In the genomic region with DNA sequence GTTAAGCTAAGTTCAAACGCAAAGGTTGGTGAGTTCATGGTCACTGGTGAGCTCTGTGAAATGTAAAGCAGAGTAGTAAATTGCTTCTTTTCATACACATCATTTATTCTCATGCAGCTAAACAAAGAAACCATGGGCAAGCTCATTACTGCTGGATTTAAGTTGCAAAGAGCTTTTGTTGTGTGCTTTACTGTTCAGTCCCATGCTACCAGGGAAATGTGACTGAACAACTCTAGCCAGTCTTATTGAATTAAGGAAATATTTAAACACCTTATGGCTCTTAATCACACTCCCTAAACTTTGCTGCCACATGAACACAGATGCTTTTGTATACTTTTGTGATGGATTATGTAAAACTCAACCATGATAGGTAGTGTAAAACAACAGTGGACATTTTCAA, we compare ENCODE assay signal across 29 mouse cellular contexts.
A peak's percentile ranks its signal among the peaks of the same experiment; 100 is the strongest.
DNase-seq lines count a peak whose midpoint lies in the region; ATAC-seq and TF ChIP-seq lines count a peak whose summit lies in the region.
"Had no signal": no experiment of that assay in that cellular context is flagged by ENCODE, and none has a peak within 500 bp of the region (broad histone marks: within the 10 kb centered on the region; RNA-seq: fewer than 3 reads in every experiment).

No protein-coding gene starts in this region.

- no peak overlapping the region for H3K9ac ChIP-seq in forebrain, embryonic 13.5 days
- no peak overlapping the region for H3K9ac ChIP-seq in forebrain, embryonic 15.5 days (replicated peaks)
- no peak overlapping the region for H3K9ac ChIP-seq in midbrain, embryonic 13.5 days (replicated peaks)
- no peak overlapping the region for H3K9ac ChIP-seq in midbrain, postnatal 0 days (replicated peaks; ENCODE audit: low read length, poor library complexity, severe bottlenecking)
- H3K9ac ChIP-seq: embryonic facial prominence, embryonic 15.5 days; heart, embryonic 13.5 days; hindbrain, embryonic 13.5 days; kidney, embryonic 15.5 days; limb, embryonic 15.5 days; liver, embryonic 14.5 days; lung, embryonic 14.5 days had no signal

- H3K36me3 ChIP-seq in forebrain, embryonic 13.5 days (ENCODE audit: poor library complexity, severe bottlenecking) = no peaks in the 10 kb centered on the region
- H3K36me3 ChIP-seq in forebrain, embryonic 15.5 days = no peaks in the 10 kb centered on the region
- H3K36me3 ChIP-seq in midbrain, embryonic 13.5 days = no peaks in the 10 kb centered on the region
- H3K36me3 ChIP-seq in midbrain, postnatal 0 days (ENCODE audit: insufficient read depth, low read length) = no peaks in the 10 kb centered on the region
- H3K36me3 ChIP-seq: embryonic facial prominence, embryonic 15.5 days; G1E; heart, embryonic 13.5 days; hindbrain, embryonic 13.5 days; kidney, embryonic 15.5 days; limb, embryonic 15.5 days had no signal

- peaks cover 8% of the 10 kb centered on the region; the same call in 1 of the 2 replicates for H3K4me1 ChIP-seq in forebrain, embryonic 13.5 days
- H3K4me1 ChIP-seq in forebrain, embryonic 15.5 days = no peaks in the 10 kb centered on the region
- H3K4me1 ChIP-seq in midbrain, embryonic 13.5 days (replicated peaks) = 0 out of 2 replicates have a peak, but pooled peaks cover 7% of the 10 kb centered on the region
- H3K4me1 ChIP-seq in midbrain, postnatal 0 days (ENCODE audit: insufficient read depth, low read length) = no peaks in the 10 kb centered on the region
- H3K4me1 ChIP-seq: embryonic facial prominence, embryonic 15.5 days; heart, embryonic 13.5 days; kidney, embryonic 15.5 days; limb, embryonic 15.5 days had no signal

- no peak overlapping the region for H3K27ac ChIP-seq in forebrain, embryonic 13.5 days
- H3K27ac ChIP-seq in forebrain, embryonic 15.5 days (replicated peaks) = no peak overlapping the region
- no peak overlapping the region for H3K27ac ChIP-seq in midbrain, embryonic 13.5 days
- no peak overlapping the region for H3K27ac ChIP-seq in midbrain, postnatal 0 days (ENCODE audit: low read depth, low read length)
- H3K27ac ChIP-seq: embryonic facial prominence, embryonic 15.5 days; heart, embryonic 13.5 days; hindbrain, embryonic 13.5 days; kidney, embryonic 15.5 days; limb, embryonic 15.5 days; liver, embryonic 14.5 days had no signal

- 6% methylated on average over 1 of the region's 1 CpGs for WGBS in forebrain, embryonic 13.5 days
- 4% methylated on average over 1 of the region's 1 CpGs for WGBS in forebrain, embryonic 15.5 days
- 27% methylated on average over 1 of the region's 1 CpGs for WGBS in midbrain, embryonic 13.5 days
- WGBS in midbrain, postnatal 0 days = 31% methylated on average over 1 of the region's 1 CpGs

- H3K27me3 ChIP-seq in forebrain, embryonic 13.5 days = no peaks in the 10 kb centered on the region
- H3K27me3 ChIP-seq in forebrain, embryonic 15.5 days = no peaks in the 10 kb centered on the region
- no peaks in the 10 kb centered on the region for H3K27me3 ChIP-seq in midbrain, embryonic 13.5 days
- no peaks in the 10 kb centered on the region for H3K27me3 ChIP-seq in midbrain, postnatal 0 days (ENCODE audit: insufficient read depth, low read length)
- H3K27me3 ChIP-seq: CH12.LX; embryonic facial prominence, embryonic 15.5 days; heart, embryonic 13.5 days; hindbrain, embryonic 13.5 days; kidney, embryonic 15.5 days; limb, embryonic 15.5 days had no signal

- no peak overlapping the region for H3K4me2 ChIP-seq in forebrain, embryonic 13.5 days
- H3K4me2 ChIP-seq in forebrain, embryonic 15.5 days (replicated peaks) = no peak overlapping the region
- no peak overlapping the region for H3K4me2 ChIP-seq in midbrain, embryonic 13.5 days (replicated peaks)
- no peak overlapping the region for H3K4me2 ChIP-seq in midbrain, postnatal 0 days (ENCODE audit: low read depth, low read length, poor library complexity, severe bottlenecking)
- H3K4me2 ChIP-seq: embryonic facial prominence, embryonic 15.5 days; heart, embryonic 13.5 days; hindbrain, embryonic 13.5 days; kidney, embryonic 15.5 days; limb, embryonic 15.5 days; lung, embryonic 14.5 days had no signal

- no peak for TF ChIP-seq CTCF in midbrain, postnatal 0 days (IDR thresholded peaks at IDR 0.05)

- H3K9me3 ChIP-seq in forebrain, embryonic 13.5 days (replicated peaks) = no peaks in the 10 kb centered on the region
- no peaks in the 10 kb centered on the region for H3K9me3 ChIP-seq in forebrain, embryonic 15.5 days
- H3K9me3 ChIP-seq in midbrain, embryonic 13.5 days = no peaks in the 10 kb centered on the region
- H3K9me3 ChIP-seq in midbrain, postnatal 0 days (ENCODE audit: low read length) = no peaks in the 10 kb centered on the region
- H3K9me3 ChIP-seq: embryonic facial prominence, embryonic 15.5 days; G1E; heart, embryonic 13.5 days; hindbrain, embryonic 13.5 days; kidney, embryonic 15.5 days; limb, embryonic 15.5 days had no signal

- no peak overlapping the region for H3K4me3 ChIP-seq in forebrain, embryonic 13.5 days
- no peak overlapping the region for H3K4me3 ChIP-seq in forebrain, embryonic 15.5 days
- H3K4me3 ChIP-seq in midbrain, embryonic 13.5 days (replicated peaks) = no peak overlapping the region
- H3K4me3 ChIP-seq in midbrain, postnatal 0 days (ENCODE audit: low read depth, low read length) = no peak overlapping the region
- H3K4me3 ChIP-seq: embryonic facial prominence, embryonic 15.5 days; heart, embryonic 13.5 days; hindbrain, embryonic 13.5 days; kidney, embryonic 15.5 days; limb, embryonic 15.5 days; myocyte had no signal

- peak; percentile 55; the same call in 1 of the 2 replicates for ATAC-seq in forebrain, embryonic 13.5 days
- ATAC-seq in forebrain, embryonic 15.5 days (replicated peaks) = no peak
- ATAC-seq in midbrain, embryonic 13.5 days = 0 out of 2 replicates have a peak, but pooled peaks have one; percentile 56
- no peak for ATAC-seq in midbrain, postnatal 0 days (ENCODE audit: low FRiP score)
- ATAC-seq: Patski had no signal

- no peak for DNase-seq in midbrain, postnatal 0 days (ENCODE audit: low spot score)
- peak; percentile 12 for DNase-seq in embryo, embryonic 11 days
- DNase-seq in retina, postnatal 1 day = peak; percentile 47
- DNase-seq in thymus, postnatal 25 days = no peak
- DNase-seq: adrenal gland, postnatal 36 days; B cell, adult 2 months; cerebellum, adult 11 months; cerebellum, adult 9-11 months; gastrocnemius, postnatal 14 days; heart, adult 11 months; heart, postnatal 14 days; kidney, adult 11 months; kidney, postnatal 36 days; lung, embryonic 14.5 days; right cerebral cortex, postnatal 25 days; spleen, adult 18-20 months had no signal

Comparison
In these comparisons a context has a peak if more than half of its experiments do, and no peak if none do; other contexts are left out.
1. ATAC-seq: peak in forebrain, embryonic 13.5 days (single experiment) and midbrain, embryonic 13.5 days (single experiment); none in forebrain, embryonic 15.5 days (single experiment) and midbrain, postnatal 0 days (single experiment).
2. DNase-seq: peak in embryo, embryonic 11 days (single experiment) and retina, postnatal 1 day (single experiment); none in midbrain, postnatal 0 days (single experiment) and thymus, postnatal 25 days (single experiment).